Mouse (Mus musculus) intestine, embryonic 16.5 days (tissue): ENCODE data around the gene S100a7a. TPM values are rescaled to one million over a fixed set of nuclear protein-coding genes. Genes with fewer than 3 reads are reported as not detected.

Experiments
- ATAC-seq: fragments of 200-750 bp; cut with Nextera tagmentation; 2 replicates; pipeline ENCODE4 v1.8.0; 2017; ENCODE audit warnings: moderate TSS enrichment, moderate library complexity
- H3K27ac ChIP-seq: fragments of 300-500 bp; sonication (generic); 2 replicates; pipeline ENCODE4 v1.5.1; 2014; ENCODE audit warnings: mild to moderate bottlenecking, low read length
- H3K27me3 ChIP-seq: fragments of 300-500 bp; sonication (generic); replicated peaks from 2 replicates; pipeline ENCODE4 v1.6.1; 2014; ENCODE audit warnings: low read length, control low read depth, mixed read lengths; ENCODE audit not compliant: control insufficient read depth, insufficient read depth
- H3K36me3 ChIP-seq: fragments of 300-500 bp; sonication (generic); 2 replicates; pipeline ENCODE4 v1.6.1; 2014; ENCODE audit warnings: low read length, control low read depth; ENCODE audit not compliant: control insufficient read depth, insufficient read depth
- H3K4me1 ChIP-seq: fragments of 300-500 bp; sonication (generic); 2 replicates; pipeline ENCODE4 v1.6.1; 2014; ENCODE audit warnings: low read length, control low read depth, mixed read lengths; ENCODE audit not compliant: control insufficient read depth, insufficient read depth
- H3K4me2 ChIP-seq: fragments of 300-500 bp; sonication (generic); 2 replicates; pipeline ENCODE4 v1.6.1; 2014; ENCODE audit warnings: low read depth, low read length, control low read depth
- H3K4me3 ChIP-seq: fragments of 300-500 bp; sonication (generic); 2 replicates; pipeline ENCODE4 v1.5.1; 2014; ENCODE audit warnings: mild to moderate bottlenecking, low read length
- H3K9ac ChIP-seq: fragments of 300-500 bp; sonication (generic); 2 replicates; pipeline ENCODE4 v1.6.1; 2014; ENCODE audit warnings: low read depth, low read length
- H3K9me3 ChIP-seq: fragments of 300-500 bp; sonication (generic); 2 replicates; pipeline ENCODE4 v1.6.1; 2016; ENCODE audit warnings: low read length, control low read depth; ENCODE audit not compliant: control insufficient read depth
- WGBS: fragments of 180-500 bp; shearing (Covaris S2); extraction: QIAGEN DNeasy Blood & Tissue Kit; methylation state at CpG from one replicate; pipeline ENCODE4 v1.1.7; 2014; 5-methylcytosine and 5-hydroxymethylcytosine counted together
- polyA plus RNA-seq: library from polyadenylated mRNA; unstranded; fragments of >200 nt; fragmentation: Nextera tagmentation; extraction: Ambion mirVana; gene quantifications from 2 replicates; pipeline ENCODE4 v1.2.1, GENCODE M21; 2015

S100a7a gene
- 0.17 and 0.42 TPM in 2 replicates for polyA plus RNA-seq

- Histone ChIP-seq H3K9ac (no peak within 1 kb of the TSS), H3K4me1 (no peaks in the 10 kb centered on the region), H3K27ac (no peak within 1 kb of the TSS), H3K36me3 (no peaks in the 10 kb centered on the region), H3K4me2 (no peak within 1 kb of the TSS), H3K9me3 (no peaks in the 10 kb centered on the region), H3K4me3 (no peak within 1 kb of the TSS), H3K27me3 (no peaks in the 10 kb centered on the region; the same call in 1 of the 2 replicates)
- ATAC-seq = no peak
Measured at GRCm38 (mm10) chr3:90653717-90654116, at the start of gene S100a7a. S100a7a (plus strand) TSS chr3:90654017.

- Histone ChIP-seq H3K9me3 (no peaks in the 10 kb centered on the region), H3K4me2 (no peak overlapping the region), H3K27ac (peak overlapping the region; percentile 61), H3K27me3 (no peaks in the 10 kb centered on the region), H3K9ac (no peak overlapping the region), H3K36me3 (no peaks in the 10 kb centered on the region), H3K4me3 (no peak overlapping the region), H3K4me1 (peaks cover 21% of the 10 kb centered on the region)
- ATAC-seq = peak; percentile 61
- WGBS = 31% methylated on average over 4 of the region's 4 CpGs
Measured at GRCm38 (mm10) chr3:90604416-90604815, 49.4 kb upstream of the S100a7a start.

GRCm38 (mm10) chr3:90605049-90605448 is 48.8 kb upstream of the S100a7a start:
- 87% methylated on average over 3 of the region's 3 CpGs for WGBS
- ATAC-seq = no peak
- no peaks in the 10 kb centered on the region for H3K9me3 ChIP-seq

GRCm38 (mm10) chr3:90605736-90606135 is 48.1 kb upstream of the S100a7a start:
- no peaks in the 10 kb centered on the region for H3K27me3 ChIP-seq
- no peak overlapping the region for H3K9ac ChIP-seq
- H3K27ac ChIP-seq = peak overlapping the region; percentile 53
- 79% methylated on average over 2 of the region's 2 CpGs for WGBS
- peaks cover 24% of the 10 kb centered on the region for H3K4me1 ChIP-seq
- H3K4me2 ChIP-seq = no peak overlapping the region
- H3K4me3 ChIP-seq = no peak overlapping the region
- no peaks in the 10 kb centered on the region for H3K9me3 ChIP-seq
- ATAC-seq = no peak
- H3K36me3 ChIP-seq = no peaks in the 10 kb centered on the region

More at GRCm38 (mm10) chr3:90605049-90605448, 48.8 kb upstream of the S100a7a start:
- Histone ChIP-seq H3K27me3 (no peaks in the 10 kb centered on the region), H3K4me3 (no peak overlapping the region), H3K36me3 (no peaks in the 10 kb centered on the region), H3K4me2 (no peak overlapping the region), H3K4me1 (peaks cover 24% of the 10 kb centered on the region), H3K27ac (peak overlapping the region; percentile 61), H3K9ac (no peak overlapping the region)

GRCm38 (mm10) chr3:90606185-90606584 is 47.6 kb upstream of the S100a7a start:
- Histone ChIP-seq H3K4me2 (no peak overlapping the region), H3K9me3 (no peaks in the 10 kb centered on the region), H3K27me3 (no peaks in the 10 kb centered on the region), H3K36me3 (no peaks in the 10 kb centered on the region), H3K9ac (no peak overlapping the region), H3K4me3 (no peak overlapping the region), H3K27ac (peak overlapping the region; percentile 53), H3K4me1 (peaks cover 24% of the 10 kb centered on the region)
- 62% methylated on average over 6 of the region's 6 CpGs for WGBS
- peak; percentile 29; the same call in 1 of the 2 replicates for ATAC-seq

- no peak for ATAC-seq
- peaks cover 24% of the 10 kb centered on the region for H3K4me1 ChIP-seq
- H3K27me3 ChIP-seq = no peaks in the 10 kb centered on the region
- no peak overlapping the region for H3K4me2 ChIP-seq
- H3K4me3 ChIP-seq = no peak overlapping the region
- no peak overlapping the region for H3K27ac ChIP-seq
- 87% methylated on average over 3 of the region's 3 CpGs for WGBS
- H3K36me3 ChIP-seq = no peaks in the 10 kb centered on the region
- no peaks in the 10 kb centered on the region for H3K9me3 ChIP-seq
- H3K9ac ChIP-seq = no peak overlapping the region
Measured at GRCm38 (mm10) chr3:90607361-90607760, 46.5 kb upstream of the S100a7a start.

- Histone ChIP-seq H3K9me3 (no peaks in the 10 kb centered on the region), H3K27ac (no peak within 1 kb of the TSS), H3K4me1 (peaks cover 31% of the 10 kb centered on the region), H3K27me3 (no peaks in the 10 kb centered on the region), H3K4me3 (no peak within 1 kb of the TSS), H3K36me3 (no peaks in the 10 kb centered on the region), H3K4me2 (no peak within 1 kb of the TSS), H3K9ac (no peak within 1 kb of the TSS)
- no peak for ATAC-seq
- 51% methylated on average over 3 of the region's 3 CpGs for WGBS
Measured at GRCm38 (mm10) chr3:90608223-90608622, 45.6 kb upstream of the S100a7a start, which contains the start of gene S100a5. S100a5 (plus strand) TSS chr3:90608523.

- H3K4me2 ChIP-seq = no peak overlapping the region
- no peaks in the 10 kb centered on the region for H3K9me3 ChIP-seq
- H3K4me1 ChIP-seq = peaks cover 35% of the 10 kb centered on the region
- H3K9ac ChIP-seq = no peak overlapping the region
- H3K4me3 ChIP-seq = no peak overlapping the region
- ATAC-seq = peak; percentile 29
- H3K27me3 ChIP-seq = no peaks in the 10 kb centered on the region
- H3K36me3 ChIP-seq = no peaks in the 10 kb centered on the region
- no peak overlapping the region for H3K27ac ChIP-seq
Measured at GRCm38 (mm10) chr3:90609102-90609501, 44.7 kb upstream of the S100a7a start.

- no peaks in the 10 kb centered on the region for H3K36me3 ChIP-seq
- WGBS = 91% methylated on average over 3 of the region's 3 CpGs
- no peak overlapping the region for H3K9ac ChIP-seq
- no peaks in the 10 kb centered on the region for H3K27me3 ChIP-seq
- no peak overlapping the region for H3K4me3 ChIP-seq
- no peak overlapping the region for H3K4me2 ChIP-seq
- no peaks in the 10 kb centered on the region for H3K9me3 ChIP-seq
- peaks cover 23% of the 10 kb centered on the region for H3K4me1 ChIP-seq
- no peak for ATAC-seq
- H3K27ac ChIP-seq = no peak overlapping the region
Measured at GRCm38 (mm10) chr3:90611494-90611893, 42.3 kb upstream of the S100a7a start.

GRCm38 (mm10) chr3:90612061-90612460 is 41.8 kb upstream of the S100a7a start:
- H3K36me3 ChIP-seq = no peaks in the 10 kb centered on the region
- H3K27me3 ChIP-seq = no peaks in the 10 kb centered on the region
- no peak overlapping the region for H3K4me2 ChIP-seq
- H3K4me1 ChIP-seq = peaks cover 23% of the 10 kb centered on the region
- no peak overlapping the region for H3K27ac ChIP-seq
- no peak overlapping the region for H3K9ac ChIP-seq
- no peak for ATAC-seq
- no peak overlapping the region for H3K4me3 ChIP-seq
- H3K9me3 ChIP-seq = no peaks in the 10 kb centered on the region
- WGBS = 67% methylated on average over 4 of the region's 4 CpGs
